Mouse (Mus musculus) 416B (cell line): ENCODE results near the gene Rnf151.

Experiments used
- DNase-seq: peaks from one replicate; pipeline ENCODE4 v3.0.0; 2011; ENCODE audit warnings: low read depth

Rnf151 gene

DNA sequence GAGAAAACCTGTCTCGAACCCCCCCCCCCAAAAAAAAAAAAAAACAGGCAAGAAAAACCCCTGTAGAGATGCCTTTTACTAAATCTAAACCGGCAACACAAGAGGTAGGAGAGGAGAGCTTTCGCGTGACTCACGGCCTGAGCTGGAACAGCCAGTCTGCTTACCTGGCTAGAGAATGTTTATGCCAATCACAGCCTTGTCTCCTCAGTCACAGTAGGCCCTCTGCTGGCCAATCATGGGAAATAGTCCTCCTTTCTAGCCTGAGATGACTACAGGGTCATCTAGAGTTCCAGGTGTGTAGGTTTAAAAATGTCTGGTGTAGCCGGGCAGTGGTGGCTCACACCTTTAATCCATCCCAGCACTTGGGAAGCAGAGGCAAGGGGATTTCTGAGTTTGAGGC, 50.4 kb downstream of the Rnf151 start:
- DNase-seq: peak; percentile 84

DNA sequence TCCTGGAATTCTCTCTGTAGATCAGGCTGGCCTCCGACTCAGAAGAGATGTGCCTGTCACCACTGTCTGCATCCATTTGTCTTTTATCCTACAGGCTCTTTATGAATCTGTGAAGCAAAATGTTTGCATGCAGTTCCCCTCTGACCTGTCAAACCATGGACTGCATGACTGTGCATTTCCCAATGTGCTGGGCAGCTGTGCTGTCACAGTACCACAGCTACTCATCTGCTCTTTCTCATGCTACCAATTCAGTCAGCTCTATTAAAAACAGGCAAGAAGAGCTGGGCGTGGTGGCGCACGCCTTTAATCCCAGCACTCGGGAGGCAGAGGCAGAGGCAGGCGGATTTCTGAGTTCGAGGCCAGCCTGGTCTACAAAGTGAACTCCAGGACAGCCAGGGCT, 50.9 kb downstream of the Rnf151 start:
- peak; percentile 64 for DNase-seq
